Mouse (Mus musculus): ENCODE measurements at regions not wholly inside any gene's neighbourhood (a gene's known extent, or its start where the extent isn't known, plus 50 kb on each side); places are given as distances from the start of the nearest gene placed in this dataset.

GRCm38 (mm10) chr5:16487969-16488368, 65.3 kb upstream of the Hgf start:
- TF ChIP-seq MAX (IDR thresholded peaks at IDR 0.05): no peak
- no peak for TF ChIP-seq MYOG (IDR thresholded peaks at IDR 0.05; ENCODE audit: control insufficient read depth, extremely low read depth, insufficient read length)
- TF ChIP-seq CTCF (IDR thresholded peaks at IDR 0.05; ENCODE audit: control insufficient read depth, insufficient read depth, insufficient read length): no peak
- no peak for TF ChIP-seq USF1 (IDR thresholded peaks at IDR 0.05; ENCODE audit: low read depth)
- no peak for TF ChIP-seq MYOD1 (IDR thresholded peaks at IDR 0.05; ENCODE audit: control insufficient read depth, insufficient read length, low read depth)

Data from C2C12 (cell line).